Mouse (Mus musculus): ENCODE measurements around the gene Ralgps1.

GRCm38 (mm10) chr2:33237581-33237980 lies 133.7 kb downstream of the Ralgps1 start:
- TF ChIP-seq CTCF (IDR thresholded peaks at IDR 0.05; ENCODE audit: borderline replicate concordance, insufficient read depth, low read depth, low read length) = no peak
- no peak for TF ChIP-seq POLR2A (IDR thresholded peaks at IDR 0.05; ENCODE audit: borderline replicate concordance, insufficient read depth, low read length)

Measured in cerebellum, adult 2 months (tissue).